Mouse (Mus musculus): ENCODE results near the gene Hirip3. TPM values are rescaled to one million over a fixed set of nuclear protein-coding genes. Genes with fewer than 3 reads are reported as not detected.

Hirip3 gene
- total and polyA plus RNA-seq, 3 experiments, result 55.6 to 137 TPM; not detected in 1

GRCm38 (mm10) chr7:126822741-126823140, 39.0 kb upstream of the Hirip3 start:
- H3K27ac ChIP-seq (ENCODE audit: control insufficient read depth, low read depth, low read length), result no peak overlapping the region
- no peaks in the 10 kb centered on the region for H3K9me3 ChIP-seq (replicated peaks; ENCODE audit: insufficient read depth, low read length)
- H3K4me3 ChIP-seq (ENCODE audit: control insufficient read depth in 1 of 2, insufficient read depth in 1 of 2, low read depth in 2 of 2, low read length in 2 of 2), result no peak overlapping the region
- no peaks in the 10 kb centered on the region for H3K79me2 ChIP-seq (ENCODE audit: control insufficient read depth, insufficient read depth, low read length, poor library complexity)
- H3K27me3 ChIP-seq (ENCODE audit: control insufficient read depth in 1 of 2, insufficient read depth in 2 of 2, low read length in 2 of 2), result no peaks in the 10 kb centered on the region
- peaks cover 2 to 8% of the 10 kb centered on the region in 2 experiments; a peak in 2 of 4 replicates for H3K4me1 ChIP-seq (ENCODE audit: control insufficient read depth in 1 of 2, insufficient read depth in 2 of 2, low read length in 2 of 2)
- H3K36me3 ChIP-seq (ENCODE audit: control insufficient read depth in 1 of 2, insufficient read depth in 2 of 2, low read length in 2 of 2), result no peaks in the 10 kb centered on the region
- no peak for DNase-seq (ENCODE audit: low read depth, low spot score)
- TF ChIP-seq POLR2AphosphoS2 (IDR thresholded peaks at IDR 0.05; ENCODE audit: low read length) (no peak), MAX (IDR thresholded peaks at IDR 0.05; ENCODE audit: low read length) (no peak), ZNF384 (IDR thresholded peaks at IDR 0.05; ENCODE audit: low read depth, low read length) (no peak)
- H3K9ac ChIP-seq (ENCODE audit: control insufficient read depth, low read depth, low read length, poor library complexity, severe bottlenecking), result no peak overlapping the region

- no peaks in the 10 kb centered on the region for H3K79me2 ChIP-seq (ENCODE audit: control insufficient read depth, insufficient read depth, low read length, poor library complexity)
- no peaks in the 10 kb centered on the region for H3K27me3 ChIP-seq (ENCODE audit: control insufficient read depth in 1 of 2, insufficient read depth in 2 of 2, low read length in 2 of 2)
- H3K4me3 ChIP-seq (ENCODE audit: control insufficient read depth in 1 of 2, insufficient read depth in 1 of 2, low read depth in 2 of 2, low read length in 2 of 2), result no peak overlapping the region
- H3K9ac ChIP-seq (ENCODE audit: control insufficient read depth, low read depth, low read length, poor library complexity, severe bottlenecking), result no peak overlapping the region
- no peak for DNase-seq (ENCODE audit: low read depth, low spot score)
- no peaks in the 10 kb centered on the region for H3K9me3 ChIP-seq (replicated peaks; ENCODE audit: insufficient read depth, low read length)
- H3K27ac ChIP-seq (ENCODE audit: control insufficient read depth, low read depth, low read length), result no peak overlapping the region
- H3K4me1 ChIP-seq (ENCODE audit: control insufficient read depth in 1 of 2, insufficient read depth in 2 of 2, low read length in 2 of 2), result peaks cover 2 to 8% of the 10 kb centered on the region in 2 experiments; a peak in 2 of 4 replicates
- H3K36me3 ChIP-seq (ENCODE audit: control insufficient read depth in 1 of 2, insufficient read depth in 2 of 2, low read length in 2 of 2), result no peaks in the 10 kb centered on the region
- no peak for TF ChIP-seq ZMIZ1 (IDR thresholded peaks at IDR 0.05; ENCODE audit: low read depth, low read length)
- no peak for TF ChIP-seq NELFE (IDR thresholded peaks at IDR 0.05; ENCODE audit: low read depth, low read length)
- no peak for TF ChIP-seq ZNF384 (IDR thresholded peaks at IDR 0.05; ENCODE audit: low read depth, low read length)
- TF ChIP-seq MAFK (IDR thresholded peaks at IDR 0.05; ENCODE audit: borderline replicate concordance, low read depth, low read length), result no peak
- no peak for TF ChIP-seq GATA1 (IDR thresholded peaks at IDR 0.05; ENCODE audit: low read depth, low read length)
- TF ChIP-seq CTCF (IDR thresholded peaks at IDR 0.05 in 2 of 3, conservative IDR thresholded peaks at IDR 0.05 in 1 of 3; ENCODE audit: control insufficient read depth in 1 of 3, insufficient read depth in 1 of 3, low read depth in 2 of 3, low read length in 3 of 3, poor library complexity in 1 of 3, severe bottlenecking in 1 of 3), result no peak
- TF ChIP-seq MAX (IDR thresholded peaks at IDR 0.05; ENCODE audit: low read length), result no peak
Observed at GRCm38 (mm10) chr7:126823202-126823711, 38.5 kb upstream of the Hirip3 start.

DNA sequence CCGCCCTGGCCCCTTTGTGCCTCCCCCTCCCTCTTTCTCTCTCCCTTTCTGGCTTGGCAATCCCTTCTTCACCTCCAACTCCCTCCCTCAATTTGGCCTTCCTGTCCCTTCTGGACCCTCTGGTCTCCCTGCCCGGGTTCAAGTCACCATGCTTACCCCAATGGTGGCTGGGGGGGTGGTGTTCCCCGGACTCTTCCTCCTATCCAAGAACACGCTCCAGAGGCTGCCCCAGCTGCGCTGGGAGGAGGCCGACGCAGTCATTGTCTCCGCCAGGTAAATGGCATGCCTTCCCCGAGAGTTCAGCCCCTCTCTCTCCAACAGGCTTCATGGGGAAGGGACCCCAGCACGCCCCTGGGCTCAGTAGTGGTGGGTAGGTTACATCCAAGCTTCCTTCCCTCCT, 37.8 kb upstream of the Hirip3 start:
- H3K4me1 ChIP-seq (ENCODE audit: control insufficient read depth in 1 of 2, insufficient read depth in 2 of 2, low read length in 2 of 2), result peaks cover 2 to 8% of the 10 kb centered on the region in 2 experiments; a peak in 2 of 4 replicates
- no peak for TF ChIP-seq MAFK (IDR thresholded peaks at IDR 0.05; ENCODE audit: borderline replicate concordance, low read depth, low read length)
- TF ChIP-seq SIN3A (IDR thresholded peaks at IDR 0.05; ENCODE audit: low read length), result no peak
- no peak for TF ChIP-seq POLR2AphosphoS2 (IDR thresholded peaks at IDR 0.05; ENCODE audit: low read length)
- no peak for TF ChIP-seq CHD1 (IDR thresholded peaks at IDR 0.05; ENCODE audit: low read depth, low read length)
- no peak for TF ChIP-seq ZC3H11A (IDR thresholded peaks at IDR 0.05; ENCODE audit: low read depth, low read length)
- no peak for TF ChIP-seq CHD2 (IDR thresholded peaks at IDR 0.05; ENCODE audit: low read length)
- no peak for TF ChIP-seq POLR2AphosphoS5 (IDR thresholded peaks at IDR 0.05; ENCODE audit: borderline replicate concordance, low read depth, low read length)
- no peak for TF ChIP-seq NRF1 (IDR thresholded peaks at IDR 0.05; ENCODE audit: insufficient read depth, low read depth, low read length, poor library complexity, severe bottlenecking)
- TF ChIP-seq MEF2A (IDR thresholded peaks at IDR 0.05; ENCODE audit: extremely low read depth, insufficient replicate concordance, low read depth, low read length, poor library complexity, severe bottlenecking), result no peak
- TF ChIP-seq USF2 (IDR thresholded peaks at IDR 0.05; ENCODE audit: borderline replicate concordance in 1 of 2, insufficient read depth in 1 of 2, low read depth in 1 of 2, low read length in 2 of 2), result no peak
- TF ChIP-seq BHLHE40 (IDR thresholded peaks at IDR 0.05; ENCODE audit: borderline replicate concordance, low read depth, low read length), result no peak
- no peak for TF ChIP-seq USF1 (IDR thresholded peaks at IDR 0.05; ENCODE audit: low read depth, low read length)
- TF ChIP-seq MYB (IDR thresholded peaks at IDR 0.05; ENCODE audit: low read depth, low read length), result no peak
- no peak for TF ChIP-seq ELF1 (IDR thresholded peaks at IDR 0.05; ENCODE audit: low read depth, low read length)
- TF ChIP-seq JUND (IDR thresholded peaks at IDR 0.05; ENCODE audit: low read depth, low read length), result no peak
- no peak for TF ChIP-seq KAT2A (conservative IDR thresholded peaks at IDR 0.05; ENCODE audit: low read depth, low read length)
- TF ChIP-seq MAZ (IDR thresholded peaks at IDR 0.05; ENCODE audit: low read depth, low read length), result no peak
- no peak for TF ChIP-seq RCOR1 (IDR thresholded peaks at IDR 0.05; ENCODE audit: low read depth, low read length)
- no peaks in the 10 kb centered on the region for H3K79me2 ChIP-seq (ENCODE audit: control insufficient read depth, insufficient read depth, low read length, poor library complexity)
- no peaks in the 10 kb centered on the region for H3K27me3 ChIP-seq (ENCODE audit: control insufficient read depth in 1 of 2, insufficient read depth in 2 of 2, low read length in 2 of 2)
- no peak overlapping the region for H3K27ac ChIP-seq (ENCODE audit: control insufficient read depth, low read depth, low read length)
- H3K4me3 ChIP-seq (ENCODE audit: control insufficient read depth in 1 of 2, insufficient read depth in 1 of 2, low read depth in 2 of 2, low read length in 2 of 2), result no peak overlapping the region
- DNase-seq (ENCODE audit: low read depth, low spot score), result no peak
- H3K9me3 ChIP-seq (replicated peaks; ENCODE audit: insufficient read depth, low read length), result no peaks in the 10 kb centered on the region
- no peak overlapping the region for H3K9ac ChIP-seq (ENCODE audit: control insufficient read depth, low read depth, low read length, poor library complexity, severe bottlenecking)
- H3K36me3 ChIP-seq (ENCODE audit: control insufficient read depth in 1 of 2, insufficient read depth in 2 of 2, low read length in 2 of 2), result no peaks in the 10 kb centered on the region

Data from MEL (cell line).